Mouse (Mus musculus): ENCODE results near the gene Igfbp2. TPM values are rescaled to one million over a fixed set of nuclear protein-coding genes. Genes with fewer than 3 reads are reported as not detected.

Igfbp2 gene
- polyA plus RNA-seq, 1 experiment from 2014 or later = 51.4 TPM

GRCm38 (mm10) chr1:72791743-72792142, 32.6 kb upstream of the Igfbp2 start:
- no peak overlapping the region for H3K9ac ChIP-seq (replicated peaks; ENCODE audit: low read depth)
- H3K36me3 ChIP-seq (ENCODE audit: insufficient read depth, low read length) = no peaks in the 10 kb centered on the region
- H3K4me2 ChIP-seq (replicated peaks; ENCODE audit: low read depth, low read length) = no peak overlapping the region
- H3K27me3 ChIP-seq (replicated peaks; ENCODE audit: insufficient read depth, low read length) = no peaks in the 10 kb centered on the region
- ATAC-seq (no peak), DNase-seq (ENCODE audit: low spot score) (no peak)
- TF ChIP-seq CTCF (IDR thresholded peaks at IDR 0.05) = no peak
- no peak for TF ChIP-seq EP300 (IDR thresholded peaks at IDR 0.05)
- H3K4me3 ChIP-seq (ENCODE audit: low read depth, low read length) = no peak overlapping the region
- H3K27ac ChIP-seq (ENCODE audit: low read length) = no peak overlapping the region
- no peaks in the 10 kb centered on the region for H3K4me1 ChIP-seq (ENCODE audit: insufficient read depth, low read depth, low read length)
- H3K9me3 ChIP-seq (ENCODE audit: low read length) = no peaks in the 10 kb centered on the region

- no peak overlapping the region for H3K27ac ChIP-seq (ENCODE audit: low read length)
- no peak overlapping the region for H3K4me2 ChIP-seq (replicated peaks; ENCODE audit: low read depth, low read length)
- no peak overlapping the region for H3K4me3 ChIP-seq (ENCODE audit: low read depth, low read length)
- H3K27me3 ChIP-seq (replicated peaks; ENCODE audit: insufficient read depth, low read length) = no peaks in the 10 kb centered on the region
- H3K9me3 ChIP-seq (ENCODE audit: low read length) = no peaks in the 10 kb centered on the region
- no peaks in the 10 kb centered on the region for H3K36me3 ChIP-seq (ENCODE audit: insufficient read depth, low read length)
- H3K9ac ChIP-seq (replicated peaks; ENCODE audit: low read depth) = no peak overlapping the region
- TF ChIP-seq CTCF (IDR thresholded peaks at IDR 0.05) (no peak), EP300 (IDR thresholded peaks at IDR 0.05) (no peak)
- DNase-seq (ENCODE audit: low spot score) (no peak), ATAC-seq (no peak)
- H3K4me1 ChIP-seq (ENCODE audit: insufficient read depth, low read depth, low read length) = no peaks in the 10 kb centered on the region
- WGBS = 41% methylated on average over 1 of the region's 1 CpGs
Observed at GRCm38 (mm10) chr1:72792262-72792661, 32.0 kb upstream of the Igfbp2 start.

GRCm38 (mm10) chr1:72793230-72793629, 31.1 kb upstream of the Igfbp2 start:
- ATAC-seq = no peak
- no peak overlapping the region for H3K9ac ChIP-seq (replicated peaks; ENCODE audit: low read depth)

GRCm38 (mm10) chr1:72796128-72796527, 28.2 kb upstream of the Igfbp2 start:
- Histone ChIP-seq H3K4me1 (ENCODE audit: insufficient read depth, low read depth, low read length) (no peaks in the 10 kb centered on the region), H3K27me3 (replicated peaks; ENCODE audit: insufficient read depth, low read length) (no peaks in the 10 kb centered on the region), H3K4me2 (replicated peaks; ENCODE audit: low read depth, low read length) (no peak overlapping the region), H3K9ac (replicated peaks; ENCODE audit: low read depth) (no peak overlapping the region), H3K27ac (ENCODE audit: low read length) (no peak overlapping the region), H3K9me3 (ENCODE audit: low read length) (no peaks in the 10 kb centered on the region), H3K36me3 (ENCODE audit: insufficient read depth, low read length) (no peaks in the 10 kb centered on the region), H3K4me3 (ENCODE audit: low read depth, low read length) (no peak overlapping the region)
- DNase-seq (ENCODE audit: low spot score) (no peak), ATAC-seq (no peak)
- 71% methylated on average over 2 of the region's 2 CpGs for WGBS
- TF ChIP-seq CTCF (IDR thresholded peaks at IDR 0.05) = no peak
- TF ChIP-seq EP300 (IDR thresholded peaks at IDR 0.05) = no peak

More at GRCm38 (mm10) chr1:72793230-72793629, 31.1 kb upstream of the Igfbp2 start:
- Histone ChIP-seq H3K27ac (ENCODE audit: low read length) (no peak overlapping the region), H3K4me1 (ENCODE audit: insufficient read depth, low read depth, low read length) (no peaks in the 10 kb centered on the region), H3K9me3 (ENCODE audit: low read length) (no peaks in the 10 kb centered on the region), H3K4me2 (replicated peaks; ENCODE audit: low read depth, low read length) (no peak overlapping the region), H3K27me3 (replicated peaks; ENCODE audit: insufficient read depth, low read length) (no peaks in the 10 kb centered on the region), H3K4me3 (ENCODE audit: low read depth, low read length) (no peak overlapping the region), H3K36me3 (ENCODE audit: insufficient read depth, low read length) (no peaks in the 10 kb centered on the region)
- no peak for DNase-seq (ENCODE audit: low spot score)
- TF ChIP-seq CTCF (IDR thresholded peaks at IDR 0.05) (no peak), EP300 (IDR thresholded peaks at IDR 0.05) (no peak)

- 72% methylated on average over 4 of the region's 4 CpGs for WGBS
- H3K4me3 ChIP-seq (ENCODE audit: low read depth, low read length) = no peak overlapping the region
- H3K27me3 ChIP-seq (replicated peaks; ENCODE audit: insufficient read depth, low read length) = no peaks in the 10 kb centered on the region
- H3K9ac ChIP-seq (replicated peaks; ENCODE audit: low read depth) = no peak overlapping the region
- H3K27ac ChIP-seq (ENCODE audit: low read length) = no peak overlapping the region
- no peaks in the 10 kb centered on the region for H3K36me3 ChIP-seq (ENCODE audit: insufficient read depth, low read length)
- no peak for ATAC-seq
- no peaks in the 10 kb centered on the region for H3K4me1 ChIP-seq (ENCODE audit: insufficient read depth, low read depth, low read length)
- TF ChIP-seq EP300 (IDR thresholded peaks at IDR 0.05) (no peak), CTCF (IDR thresholded peaks at IDR 0.05) (no peak)
- H3K4me2 ChIP-seq (replicated peaks; ENCODE audit: low read depth, low read length) = no peak overlapping the region
- H3K9me3 ChIP-seq (ENCODE audit: low read length) = no peaks in the 10 kb centered on the region
- DNase-seq (ENCODE audit: low spot score) = no peak
Observed at GRCm38 (mm10) chr1:72797102-72797665, 27.1 kb upstream of the Igfbp2 start.

- H3K9me3 ChIP-seq (ENCODE audit: low read length) = no peaks in the 10 kb centered on the region
Observed at GRCm38 (mm10) chr1:72798441-72798840, 25.9 kb upstream of the Igfbp2 start.

GRCm38 (mm10) chr1:72804031-72804430, 20.3 kb upstream of the Igfbp2 start:
- 55% methylated on average over 4 of the region's 4 CpGs for WGBS
- Histone ChIP-seq H3K27ac (ENCODE audit: low read length) (no peak overlapping the region), H3K27me3 (replicated peaks; ENCODE audit: insufficient read depth, low read length) (no peaks in the 10 kb centered on the region), H3K4me2 (replicated peaks; ENCODE audit: low read depth, low read length) (no peak overlapping the region), H3K4me1 (ENCODE audit: insufficient read depth, low read depth, low read length) (no peaks in the 10 kb centered on the region), H3K9ac (replicated peaks; ENCODE audit: low read depth) (no peak overlapping the region), H3K36me3 (ENCODE audit: insufficient read depth, low read length) (no peaks in the 10 kb centered on the region), H3K9me3 (ENCODE audit: low read length) (no peaks in the 10 kb centered on the region), H3K4me3 (ENCODE audit: low read depth, low read length) (no peak overlapping the region)
- TF ChIP-seq EP300 (IDR thresholded peaks at IDR 0.05) (no peak), CTCF (IDR thresholded peaks at IDR 0.05) (no peak)
- no peak for DNase-seq (ENCODE audit: low spot score)
- no peak for ATAC-seq

More at GRCm38 (mm10) chr1:72798441-72798840, 25.9 kb upstream of the Igfbp2 start:
- H3K27me3 ChIP-seq (replicated peaks; ENCODE audit: insufficient read depth, low read length) = no peaks in the 10 kb centered on the region
- H3K9ac ChIP-seq (replicated peaks; ENCODE audit: low read depth) = no peak overlapping the region
- no peak overlapping the region for H3K27ac ChIP-seq (ENCODE audit: low read length)
- DNase-seq (ENCODE audit: low spot score) = no peak
- H3K4me1 ChIP-seq (ENCODE audit: insufficient read depth, low read depth, low read length) = no peaks in the 10 kb centered on the region
- WGBS = 71% methylated on average over 2 of the region's 2 CpGs
- no peak overlapping the region for H3K4me2 ChIP-seq (replicated peaks; ENCODE audit: low read depth, low read length)
- no peak for ATAC-seq
- no peak overlapping the region for H3K4me3 ChIP-seq (ENCODE audit: low read depth, low read length)
- no peak for TF ChIP-seq EP300 (IDR thresholded peaks at IDR 0.05)
- no peak for TF ChIP-seq CTCF (IDR thresholded peaks at IDR 0.05)
- no peaks in the 10 kb centered on the region for H3K36me3 ChIP-seq (ENCODE audit: insufficient read depth, low read length)

All from lung, postnatal 0 days (tissue).